Mouse (Mus musculus) limb, embryonic 13.5 days (tissue): ENCODE measurements around the gene Olfr18. TPM values are rescaled to one million over a fixed set of nuclear protein-coding genes. Genes with fewer than 3 reads are reported as not detected.
"Not testable (repeated sequence)": the region's sequence is repeated elsewhere in the genome, so short reads cannot be mapped to it uniquely, and the experiment has no call there.

Source experiments
- ATAC-seq: fragments of 200-750 bp; cut with Nextera tagmentation; 2 replicates; pipeline ENCODE4 v1.8.0; 2017; ENCODE audit warnings: low read depth, moderate number of reproducible peaks, moderate TSS enrichment; ENCODE audit not compliant: low FRiP score
- H3K27ac ChIP-seq: fragments of 300-500 bp; sonication (generic); 2 replicates; pipeline ENCODE4 v1.5.1; 2015; ENCODE audit warnings: inconsistent platforms, mild to moderate bottlenecking, moderate library complexity
- H3K27me3 ChIP-seq: fragments of 300-500 bp; sonication (generic); 2 replicates; pipeline ENCODE4 v1.6.1; 2015; ENCODE audit warnings: mild to moderate bottlenecking, inconsistent platforms
- H3K36me3 ChIP-seq: fragments of 300-500 bp; sonication (generic); 2 replicates; pipeline ENCODE4 v1.6.1; 2015; ENCODE audit warnings: inconsistent platforms, mild to moderate bottlenecking, moderate library complexity
- H3K4me1 ChIP-seq: fragments of 300-500 bp; sonication (generic); 2 replicates; pipeline ENCODE4 v1.6.1; 2015; ENCODE audit warnings: inconsistent platforms
- H3K4me2 ChIP-seq: fragments of 300-500 bp; sonication (generic); replicated peaks from 2 replicates; pipeline ENCODE4 v1.6.1; 2015; ENCODE audit warnings: inconsistent platforms, mild to moderate bottlenecking, moderate library complexity
- H3K4me3 ChIP-seq: fragments of 300-500 bp; sonication (generic); 2 replicates; pipeline ENCODE4 v1.5.1; 2015; ENCODE audit warnings: moderate library complexity, mild to moderate bottlenecking, inconsistent platforms
- H3K9ac ChIP-seq: fragments of 300-500 bp; sonication (generic); 2 replicates; pipeline ENCODE4 v1.6.1; 2015; ENCODE audit warnings: mild to moderate bottlenecking, inconsistent platforms
- H3K9me3 ChIP-seq: fragments of 300-500 bp; sonication (generic); 2 replicates; pipeline ENCODE4 v1.6.1; 2016; ENCODE audit warnings: inconsistent platforms
- WGBS: fragments of 180-500 bp; shearing (Covaris S2); methylation state at CpG from one replicate; pipeline ENCODE4 v1.1.7; 2015; 5-methylcytosine and 5-hydroxymethylcytosine counted together
- polyA plus RNA-seq: library from polyadenylated mRNA; unstranded; fragments of >200 nt; fragmentation: Nextera tagmentation; extraction: Ambion mirVana; gene quantifications from 2 replicates; pipeline ENCODE4 v1.2.1, GENCODE M21; 2015

Olfr18 gene
- polyA plus RNA-seq: 0.09 TPM in 1 of 2 replicates, not detected in the other

DNA sequence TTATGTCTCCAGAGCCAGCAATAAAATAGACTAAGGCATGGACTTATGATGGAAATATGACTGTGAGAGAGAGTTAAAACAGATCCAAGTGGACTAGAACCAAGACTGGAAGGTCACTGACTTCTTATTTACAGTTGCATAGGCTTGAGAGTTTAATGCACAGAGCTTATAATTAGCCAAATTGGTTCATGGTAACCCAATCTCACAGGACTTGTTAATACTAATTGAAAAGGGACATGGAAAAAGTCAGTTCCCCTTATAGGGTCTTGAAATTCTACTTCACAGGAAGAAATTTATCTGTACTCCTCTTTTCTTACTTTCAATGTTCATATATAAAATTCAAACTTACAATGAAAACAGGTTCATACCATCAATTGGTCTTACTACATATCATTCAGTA, at the start of gene Olfr18:
TSS of gene Olfr18 (minus strand) at position 101 of the 400 bp plus-strand sequence.
- Histone ChIP-seq H3K4me2 (no peak within 1 kb of the TSS), H3K36me3 (no peaks in the 10 kb centered on the region), H3K27ac (no peak within 1 kb of the TSS), H3K4me3 (no peak within 1 kb of the TSS), H3K4me1 (no peaks in the 10 kb centered on the region), H3K9me3 (no peaks in the 10 kb centered on the region), H3K9ac (no peak within 1 kb of the TSS), H3K27me3 (no peaks in the 10 kb centered on the region)
- ATAC-seq: no peak

- Histone ChIP-seq H3K27me3 (no peaks in the 10 kb centered on the region), H3K4me3 (peak overlapping the region; percentile 67), H3K4me1 (peaks cover 11% of the 10 kb centered on the region), H3K4me2 (peak overlapping the region; percentile 83), H3K36me3 (no peaks in the 10 kb centered on the region), H3K9ac (peak overlapping the region; percentile 79), H3K27ac (peak overlapping the region; percentile 61; the same call in 1 of the 2 replicates), H3K9me3 (no peaks in the 10 kb centered on the region)
- 18% methylated on average over 16 of the region's 16 CpGs for WGBS
- ATAC-seq: peak; percentile 71
Measured at GRCm38 (mm10) chr9:20385343-20385703, 49.4 kb upstream of the Olfr18 start.

DNA sequence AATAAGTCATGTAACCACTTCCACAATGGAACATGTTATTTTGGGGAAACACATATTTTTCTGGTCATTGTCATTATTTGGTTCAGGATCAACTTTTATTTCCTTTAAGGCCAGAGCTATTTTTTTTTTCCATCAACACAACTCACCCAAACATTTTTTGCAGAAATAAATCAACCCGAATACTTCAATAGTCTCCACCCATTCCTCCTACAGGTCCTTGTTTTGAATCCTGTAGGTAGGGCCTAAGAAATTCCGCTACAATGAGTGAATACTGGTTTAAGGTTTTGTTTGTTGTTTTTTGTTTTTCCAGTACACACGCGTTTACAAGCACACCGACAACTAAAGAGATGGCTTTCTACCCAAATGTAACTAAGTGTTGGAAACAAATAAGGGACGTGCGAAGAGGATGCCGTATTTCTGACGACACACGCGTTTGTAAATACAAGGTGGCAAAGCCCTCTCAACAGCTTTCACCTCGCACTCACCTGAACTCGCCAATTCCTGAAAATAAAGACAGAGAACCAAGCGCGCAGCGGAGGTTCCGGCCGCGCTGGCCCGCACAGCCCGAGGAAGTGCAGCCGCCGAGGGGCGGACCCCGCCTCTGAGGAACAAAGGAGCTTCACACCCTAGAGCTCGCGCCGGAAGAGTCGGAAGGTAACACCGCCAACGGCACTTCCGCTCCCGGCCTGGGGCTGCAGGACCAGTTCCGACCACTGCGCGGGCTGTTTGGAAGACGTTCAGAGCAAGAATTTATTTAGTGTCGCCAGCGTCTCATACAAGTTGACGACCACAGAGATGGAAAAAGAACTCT, 48.8 kb upstream of the Olfr18 start, which contains the start of gene Zfp560:
TSS of gene Zfp560 (minus strand) at position 646 of the 811 bp plus-strand sequence.
- Histone ChIP-seq H3K36me3 (no peaks in the 10 kb centered on the region), H3K27ac (peak within 1 kb of the TSS; percentile 61; the same call in 1 of the 2 replicates), H3K4me1 (peaks cover 11% of the 10 kb centered on the region), H3K4me3 (peak within 1 kb of the TSS; percentile 67), H3K9ac (peak within 1 kb of the TSS; percentile 79), H3K27me3 (no peaks in the 10 kb centered on the region), H3K9me3 (no peaks in the 10 kb centered on the region), H3K4me2 (peak within 1 kb of the TSS; percentile 83)
- 3% methylated on average over 40 of the region's 40 CpGs for WGBS
- peak; percentile 98 for ATAC-seq

DNA sequence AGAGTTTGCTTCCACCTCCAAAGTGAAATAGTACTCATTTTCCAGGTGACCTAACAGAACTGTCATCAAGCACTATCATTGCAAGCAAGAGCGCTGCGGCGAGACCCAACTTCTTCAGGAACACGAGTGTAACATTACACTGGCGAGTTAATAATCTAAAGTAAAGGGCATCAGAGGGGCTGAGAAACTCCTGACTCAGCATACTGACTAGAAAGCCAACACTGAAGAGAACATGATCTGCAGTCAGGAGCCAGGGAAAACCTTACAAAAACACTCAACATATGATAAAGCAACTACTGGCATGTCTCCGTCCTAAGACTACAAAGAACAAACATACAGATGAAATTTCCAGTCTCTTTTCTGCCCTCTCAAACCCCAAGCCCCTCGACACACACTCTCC, 47.8 kb upstream of the Olfr18 start:
- Histone ChIP-seq H3K4me2 (peak overlapping the region; percentile 83), H3K9ac (no peak overlapping the region), H3K4me1 (peaks cover 11% of the 10 kb centered on the region), H3K27me3 (no peaks in the 10 kb centered on the region), H3K36me3 (no peaks in the 10 kb centered on the region), H3K9me3 (no peaks in the 10 kb centered on the region), H3K27ac (no peak overlapping the region), H3K4me3 (peak overlapping the region; percentile 67)
- ATAC-seq: no peak
- 88% methylated on average over 7 of the region's 7 CpGs for WGBS

DNA sequence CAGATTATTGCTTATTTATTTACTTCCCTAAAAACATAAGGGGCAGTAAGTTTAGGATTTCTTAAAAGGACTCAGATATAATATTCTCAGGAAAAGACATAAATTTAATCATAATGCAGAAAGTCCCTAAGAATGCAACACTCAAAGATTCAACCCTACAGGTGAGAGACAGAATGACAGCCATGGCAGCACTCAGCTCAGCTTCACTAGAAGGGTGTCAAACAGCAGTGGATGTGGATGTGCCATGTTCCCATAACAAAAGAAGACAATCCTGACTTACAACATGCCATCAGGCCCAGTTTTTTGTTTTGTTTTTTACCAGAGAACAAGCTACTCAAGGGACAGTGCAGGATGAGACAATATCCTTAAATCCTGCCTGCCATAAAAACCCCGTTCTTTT, 38.8 kb upstream of the Olfr18 start:
- H3K4me2 ChIP-seq: no peak overlapping the region
- WGBS: 98% methylated on average over 1 of the region's 1 CpGs
- H3K4me3 ChIP-seq: no peak overlapping the region
- no peaks in the 10 kb centered on the region for H3K27me3 ChIP-seq
- peaks cover 5% of the 10 kb centered on the region; the same call in 1 of the 2 replicates for H3K9me3 ChIP-seq
- no peaks in the 10 kb centered on the region for H3K4me1 ChIP-seq
- H3K27ac ChIP-seq: no peak overlapping the region
- H3K36me3 ChIP-seq: no peaks in the 10 kb centered on the region; the same call in 1 of the 2 replicates
- no peak overlapping the region for H3K9ac ChIP-seq
- no peak for ATAC-seq

DNA sequence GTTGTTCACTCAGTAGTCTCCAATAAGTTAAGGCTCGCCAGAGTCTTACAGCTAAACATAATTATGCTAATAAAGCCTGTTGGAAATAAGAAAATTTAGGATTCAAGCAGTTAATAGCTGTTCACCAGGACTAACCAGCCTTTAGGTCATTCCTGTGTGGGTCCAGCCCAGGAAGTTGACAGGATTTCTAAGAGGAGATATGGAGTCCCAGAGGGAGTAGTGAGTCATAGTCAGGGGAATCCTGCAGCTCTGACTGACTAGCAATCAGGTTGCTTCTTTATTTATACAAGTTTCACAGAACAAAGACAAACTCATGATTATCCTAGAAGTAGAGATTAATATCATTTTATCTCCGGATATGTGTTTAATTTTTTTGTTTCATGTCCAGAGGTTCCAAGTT, 31.4 kb upstream of the Olfr18 start:
- H3K9ac ChIP-seq: no peak overlapping the region
- H3K4me2 ChIP-seq: no peak overlapping the region
- no peak overlapping the region for H3K27ac ChIP-seq
- 87% methylated on average over 2 of the region's 2 CpGs for WGBS
- no peak for ATAC-seq
- peaks cover 8% of the 10 kb centered on the region for H3K36me3 ChIP-seq
- H3K27me3 ChIP-seq: no peaks in the 10 kb centered on the region
- peaks cover 4% of the 10 kb centered on the region; the same call in 1 of the 2 replicates for H3K9me3 ChIP-seq
- H3K4me3 ChIP-seq: no peak overlapping the region
- H3K4me1 ChIP-seq: no peaks in the 10 kb centered on the region

GRCm38 (mm10) chr9:20348501-20348900, 12.6 kb upstream of the Olfr18 start:
- Histone ChIP-seq H3K36me3 (peaks cover 44% of the 10 kb centered on the region), H3K9ac (no peak overlapping the region), H3K27ac (no peak overlapping the region), H3K27me3 (no peaks in the 10 kb centered on the region), H3K4me2 (no peak overlapping the region), H3K4me1 (no peaks in the 10 kb centered on the region), H3K9me3 (peaks cover 7% of the 10 kb centered on the region; the same call in 1 of the 2 replicates), H3K4me3 (no peak overlapping the region)
- WGBS: 87% methylated on average over 4 of the region's 4 CpGs
- no peak for ATAC-seq

GRCm38 (mm10) chr9:20298232-20298631, 37.7 kb downstream of the Olfr18 start, which contains the start of gene Olfr873:
Gene Olfr873, plus strand, starts transcription at chr9:20298532.
- Histone ChIP-seq H3K4me2 (no peak within 1 kb of the TSS), H3K9ac (no peak within 1 kb of the TSS), H3K36me3 (no peaks in the 10 kb centered on the region), H3K27ac (no peak within 1 kb of the TSS), H3K4me3 (no peak within 1 kb of the TSS), H3K4me1 (no peaks in the 10 kb centered on the region), H3K9me3 (no peaks in the 10 kb centered on the region), H3K27me3 (no peaks in the 10 kb centered on the region)
- no peak for ATAC-seq
- WGBS: 81% methylated on average over 1 of the region's 1 CpGs

- H3K9ac ChIP-seq, H3K36me3 ChIP-seq, H3K4me2 ChIP-seq, H3K4me1 ChIP-seq, H3K4me3 ChIP-seq, H3K9me3 ChIP-seq, ATAC-seq, H3K27ac ChIP-seq, H3K27me3 ChIP-seq: not testable (repeated sequence)
- WGBS: 85% methylated on average over 5 of the region's 5 CpGs
Measured at GRCm38 (mm10) chr9:20295562-20295961, 40.3 kb downstream of the Olfr18 start.

DNA sequence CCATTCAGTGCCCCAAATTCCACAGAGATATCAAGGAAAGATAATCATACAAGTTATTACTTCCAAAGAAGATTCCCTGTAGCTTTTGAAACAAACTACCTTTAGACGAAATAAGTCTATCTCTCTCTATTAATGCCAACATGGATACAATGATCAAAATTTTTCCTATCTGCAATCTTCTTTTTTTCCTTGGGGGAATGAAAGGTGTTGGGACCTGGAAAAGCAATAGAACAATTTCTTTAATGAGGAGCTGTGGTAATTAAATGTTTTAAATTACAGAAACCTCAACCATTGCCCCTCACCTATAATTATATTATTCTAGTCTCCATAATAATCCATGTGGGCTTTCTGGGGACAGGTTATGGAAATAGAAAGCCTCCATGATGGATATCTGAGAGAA, 53.8 kb downstream of the Olfr18 start, which contains the start of gene Olfr39:
TSS of gene Olfr39 (plus strand) at position 301 of the 400 bp plus-strand sequence.
- Histone ChIP-seq H3K4me2 (no peak within 1 kb of the TSS), H3K36me3 (no peaks in the 10 kb centered on the region), H3K9me3 (no peaks in the 10 kb centered on the region), H3K27me3 (no peaks in the 10 kb centered on the region), H3K9ac (no peak within 1 kb of the TSS), H3K4me1 (no peaks in the 10 kb centered on the region), H3K4me3 (no peak within 1 kb of the TSS), H3K27ac (no peak within 1 kb of the TSS)
- no peak for ATAC-seq
- 78% methylated on average over 1 of the region's 1 CpGs for WGBS
